Mouse (Mus musculus) kidney, adult 2 months (tissue): Measurements from ENCODE around the gene Sirt3. TPM values are rescaled to one million over a fixed set of nuclear protein-coding genes. Genes with fewer than 3 reads are reported as not detected.
A peak's percentile ranks its signal among the peaks of the same experiment; 100 is the strongest.

ENCODE experiments used
- DNase-seq: peaks from one replicate; pipeline ENCODE4 v3.0.0; 2021
- H3K27ac ChIP-seq: fragments of 200-500 bp; 2 replicates; pipeline ENCODE4 v1.5.1; 2012; ENCODE audit warnings: low read depth, low read length, control low read depth, inconsistent platforms; ENCODE audit not compliant: insufficient read depth
- H3K27me3 ChIP-seq: fragments of 200-500 bp; replicated peaks from 2 replicates; pipeline ENCODE4 v1.6.1; 2012; ENCODE audit warnings: mild to moderate bottlenecking, moderate library complexity, low read length, inconsistent platforms; ENCODE audit not compliant: control insufficient read depth, insufficient read depth
- H3K36me3 ChIP-seq: fragments of 200-500 bp; 2 replicates; pipeline ENCODE4 v1.6.1; 2012; ENCODE audit warnings: mild to moderate bottlenecking, moderate library complexity, low read length, inconsistent platforms; ENCODE audit not compliant: control insufficient read depth, insufficient read depth
- H3K4me1 ChIP-seq: fragments of 200-500 bp; 2 replicates; pipeline ENCODE4 v1.6.1; 2011; ENCODE audit warnings: low read length; ENCODE audit not compliant: control insufficient read depth, insufficient read depth
- H3K4me3 ChIP-seq: fragments of 200-500 bp; 2 replicates; pipeline ENCODE4 v1.5.1; 2011; ENCODE audit warnings: mild to moderate bottlenecking, low read depth, low read length, control low read depth; ENCODE audit not compliant: insufficient read depth
- CTCF ChIP-seq: fragments of 200-500 bp; conservative IDR thresholded peaks from 2 replicates; pipeline ENCODE4 v1.5.1; 2011; ENCODE audit warnings: low read depth, mild to moderate bottlenecking, control low read depth, low read length, moderate library complexity, mixed read lengths; ENCODE audit not compliant: insufficient read depth, insufficient read length
- POLR2A ChIP-seq: fragments of 200-500 bp; IDR thresholded peaks from one replicate; pipeline ENCODE4 v1.6.1; 2011; ENCODE audit warnings: low read depth, low read length, control low read depth
- WGBS: fragments of 180-500 bp; shearing (Covaris S2); methylation state at CpG from one replicate; pipeline ENCODE4 v1.1.7; 2018; 5-methylcytosine and 5-hydroxymethylcytosine counted together
- polyA plus RNA-seq: library from polyadenylated mRNA; depleted of rRNA; stranded (reverse); fragments of >200 nt; gene quantifications from 2 replicates; pipeline ENCODE4 v1.2.3, GENCODE M21; 2012

Gene Sirt3
- polyA plus RNA-seq, 1 experiment, result 155 TPM

DNA sequence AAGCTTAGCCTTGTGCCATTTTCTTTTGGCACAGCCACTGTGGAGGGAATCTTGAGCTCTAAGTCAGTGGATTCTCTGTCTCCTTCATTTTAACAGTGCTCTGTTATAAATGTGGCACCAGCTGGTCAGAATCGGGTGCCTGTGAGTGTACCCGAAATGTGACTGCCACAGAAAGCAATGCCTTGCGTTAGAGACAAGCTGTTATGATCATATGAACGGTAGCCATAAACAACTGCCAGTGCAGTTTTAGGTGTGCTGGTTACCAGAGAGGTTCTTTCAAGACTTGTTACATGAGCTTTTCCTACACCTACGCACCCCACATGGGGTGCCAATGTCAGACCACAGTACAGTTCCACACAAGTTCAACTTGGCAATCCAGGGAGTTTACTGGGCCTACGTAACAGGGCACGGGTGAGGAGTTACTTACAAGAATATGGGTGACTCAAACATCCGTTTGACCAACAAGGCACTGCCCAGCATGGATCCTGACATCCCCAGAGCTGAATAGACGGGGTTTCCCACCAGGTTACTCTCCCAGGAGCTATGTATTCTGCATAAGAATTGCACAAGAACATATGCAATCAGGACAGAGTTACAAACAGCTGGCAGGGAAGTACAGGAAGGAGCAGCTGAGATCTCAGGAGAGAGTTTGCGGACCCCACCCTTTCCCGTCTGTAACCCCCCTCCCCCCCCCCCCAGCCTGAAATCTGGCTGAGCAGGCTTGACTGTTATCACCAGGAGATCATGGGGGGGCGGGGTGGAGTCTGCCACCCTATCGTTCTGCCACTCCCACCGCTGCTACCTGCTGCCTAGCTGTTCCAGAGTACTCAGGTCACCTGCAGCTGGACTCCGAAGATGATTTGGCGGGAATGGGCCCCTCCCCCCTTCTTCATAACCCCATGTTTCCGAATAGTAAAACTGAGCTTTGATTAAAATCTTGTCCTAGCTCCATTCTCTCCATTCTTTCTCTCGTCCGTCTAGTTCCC is 41.1 kb downstream of the Sirt3 start:
- TF ChIP-seq CTCF (no peak), POLR2A (no peak)
- no peaks in the 10 kb centered on the region for H3K4me1 ChIP-seq
- 48% methylated on average over 19 of the region's 19 CpGs for WGBS
- no peak overlapping the region for H3K27ac ChIP-seq
- no peaks in the 10 kb centered on the region for H3K27me3 ChIP-seq
- H3K4me3 ChIP-seq, result no peak overlapping the region
- H3K36me3 ChIP-seq, result no peaks in the 10 kb centered on the region
- DNase-seq, result no peak

DNA sequence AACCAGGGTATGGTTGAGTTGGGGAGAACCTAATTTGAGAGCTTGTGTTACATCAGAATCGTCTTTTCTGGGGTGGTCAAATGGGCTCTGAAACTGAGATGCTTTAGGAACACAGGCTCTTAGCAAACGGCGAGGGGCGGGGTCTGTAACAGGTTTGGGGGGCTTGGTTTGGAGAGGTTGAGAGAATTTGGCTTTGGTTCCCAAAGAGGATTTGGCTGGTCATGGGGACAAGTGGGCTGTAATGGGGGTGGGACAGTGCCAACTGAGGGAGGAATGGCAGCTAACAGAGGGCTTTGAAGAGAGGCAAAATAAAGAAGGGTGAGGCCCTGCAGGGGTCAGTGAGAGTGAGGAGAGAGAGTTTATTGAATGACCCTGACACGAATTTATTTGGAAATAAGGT is 42.6 kb downstream of the Sirt3 start:
- DNase-seq, result no peak
- 54% methylated on average over 5 of the region's 5 CpGs for WGBS

DNA sequence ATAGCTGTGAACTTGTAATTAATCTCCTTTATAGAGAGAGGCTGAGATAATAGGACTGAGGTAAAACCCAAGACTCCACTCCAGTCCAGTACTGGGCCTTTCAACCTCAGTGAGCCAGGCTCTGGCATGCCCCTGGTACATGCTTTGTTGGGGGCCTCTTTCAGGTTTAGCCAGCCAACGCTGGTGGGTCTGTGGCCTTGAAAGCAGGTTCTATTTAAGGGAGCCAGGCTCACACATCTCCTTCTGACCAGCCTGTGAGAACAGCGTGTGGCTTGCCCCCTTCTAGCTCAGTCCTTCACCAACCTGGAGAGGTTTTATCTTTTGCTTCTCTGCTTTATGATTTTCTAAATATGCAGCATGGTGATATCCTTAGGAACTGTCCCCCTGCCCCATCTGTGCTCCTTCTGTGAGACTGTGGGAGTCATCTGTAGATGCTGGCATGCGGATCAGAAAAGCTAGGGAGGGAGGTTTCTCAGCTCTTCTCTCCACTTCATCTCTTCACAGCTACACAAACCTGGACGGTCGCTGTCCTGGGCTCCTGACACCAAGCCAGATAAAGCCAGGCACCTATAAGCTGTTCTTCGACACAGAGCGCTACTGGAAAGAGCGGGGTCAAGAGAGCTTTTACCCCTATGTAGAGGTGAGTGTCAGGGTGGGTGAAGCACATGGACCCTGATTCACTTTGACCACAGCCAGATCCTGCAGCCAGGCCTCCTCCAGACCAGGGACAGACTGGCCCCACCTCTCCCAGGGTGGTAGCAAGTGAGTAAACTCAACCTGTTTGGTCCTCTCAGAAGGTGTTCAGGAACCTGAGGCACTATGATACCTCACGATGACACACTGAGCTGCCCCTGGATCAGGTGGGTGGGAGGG is 45.6 kb downstream of the Sirt3 start:
- no peaks in the 10 kb centered on the region for H3K4me1 ChIP-seq
- H3K27ac ChIP-seq, result no peak overlapping the region
- no peak overlapping the region for H3K4me3 ChIP-seq
- TF ChIP-seq CTCF (no peak), POLR2A (no peak)
- H3K27me3 ChIP-seq, result no peaks in the 10 kb centered on the region
- no peak for DNase-seq
- no peaks in the 10 kb centered on the region for H3K36me3 ChIP-seq
- 81% methylated on average over 9 of the region's 9 CpGs for WGBS

More for the DNA sequence above, 42.6 kb downstream of the Sirt3 start:
- Histone ChIP-seq H3K4me3 (no peak overlapping the region), H3K36me3 (no peaks in the 10 kb centered on the region), H3K27ac (no peak overlapping the region), H3K27me3 (no peaks in the 10 kb centered on the region), H3K4me1 (no peaks in the 10 kb centered on the region)
- TF ChIP-seq CTCF (no peak), POLR2A (no peak)

- peaks cover 2% of the 10 kb centered on the region; the same call in 1 of the 2 replicates for H3K4me1 ChIP-seq
- H3K27ac ChIP-seq, result no peak overlapping the region
- no peaks in the 10 kb centered on the region for H3K36me3 ChIP-seq
- no peak for DNase-seq
- no peaks in the 10 kb centered on the region for H3K27me3 ChIP-seq
- WGBS, result 76% methylated on average over 2 of the region's 2 CpGs
- H3K4me3 ChIP-seq, result no peak overlapping the region
- no peak for TF ChIP-seq CTCF
- TF ChIP-seq POLR2A, result no peak
Observed at GRCm38 (mm10) chr7:140835758-140836087, 46.4 kb downstream of the Sirt3 start.

DNA sequence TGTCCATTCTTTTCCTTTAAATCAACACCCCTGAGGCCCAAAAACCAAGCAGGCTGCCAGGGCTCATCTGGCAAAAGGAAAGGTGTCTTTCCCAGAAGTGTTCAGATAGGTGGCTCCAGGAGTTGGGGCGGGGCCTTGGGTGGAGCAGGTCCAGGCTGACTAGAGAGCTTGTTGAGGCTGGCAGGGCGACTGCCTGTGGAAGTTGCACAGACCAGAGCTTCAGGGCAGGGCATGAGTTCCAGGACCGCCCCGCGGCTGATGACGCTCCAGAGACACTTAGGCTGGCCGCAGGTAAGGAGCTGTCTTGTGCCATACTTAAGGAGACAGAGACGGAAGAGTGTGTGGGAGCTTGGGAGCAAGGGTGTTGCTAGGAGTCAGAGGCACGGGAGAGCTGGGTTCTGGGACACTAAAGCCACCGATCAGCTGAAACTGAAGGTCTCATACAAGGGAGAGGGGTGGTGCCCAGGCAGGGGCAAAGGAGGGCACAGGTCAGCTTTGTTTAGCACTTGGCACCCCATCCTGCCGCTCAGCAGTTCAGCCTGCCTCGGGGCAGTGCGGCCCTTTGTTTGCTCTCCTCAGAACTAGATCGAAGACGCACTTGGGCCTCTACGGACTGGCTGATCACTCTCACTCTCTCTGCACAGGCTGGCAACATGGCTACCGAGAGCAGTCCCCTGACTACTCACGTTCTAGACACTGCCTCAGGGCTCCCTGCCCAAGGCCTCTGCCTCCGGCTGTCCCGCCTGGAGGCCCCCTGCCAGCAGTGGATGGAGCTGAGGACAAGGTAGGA is 46.9 kb downstream of the Sirt3 start, which contains the start of gene Urah:
TSS of gene Urah (plus strand) at position 51 of the 790 bp plus-strand sequence.
- peak; percentile 66 for DNase-seq
- no peak for TF ChIP-seq CTCF
- TF ChIP-seq POLR2A, result no peak
- H3K27ac ChIP-seq, result no peak within 1 kb of the TSS
- WGBS, result 63% methylated on average over 20 of the region's 20 CpGs
- no peaks in the 10 kb centered on the region for H3K36me3 ChIP-seq
- H3K4me3 ChIP-seq, result no peak within 1 kb of the TSS
- H3K4me1 ChIP-seq, result peaks cover 4% of the 10 kb centered on the region; the same call in 1 of the 2 replicates
- H3K27me3 ChIP-seq, result no peaks in the 10 kb centered on the region

DNA sequence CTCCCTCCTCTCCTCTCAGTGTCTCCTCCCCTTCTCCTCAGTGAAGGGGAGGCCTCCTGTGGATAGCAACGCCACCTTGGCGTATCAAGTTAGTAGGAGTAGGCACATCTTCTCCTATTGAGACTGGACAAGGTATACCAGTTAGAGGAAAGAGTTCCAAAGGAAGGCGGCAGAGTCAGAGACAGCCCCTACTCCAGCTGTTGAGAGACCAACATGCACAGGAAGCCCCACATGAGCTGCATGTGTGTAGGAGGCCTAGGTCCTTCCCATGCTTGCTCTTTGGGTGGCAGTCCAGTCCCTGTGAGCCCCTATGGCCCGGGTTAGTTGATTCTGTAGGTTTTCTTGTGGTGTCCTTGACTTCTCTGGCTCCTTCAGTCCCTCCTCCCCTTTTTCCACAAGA is 48.8 kb downstream of the Sirt3 start:
- Histone ChIP-seq H3K4me1 (peaks cover 4% of the 10 kb centered on the region; the same call in 1 of the 2 replicates), H3K27ac (no peak overlapping the region), H3K4me3 (no peak overlapping the region), H3K36me3 (no peaks in the 10 kb centered on the region), H3K27me3 (no peaks in the 10 kb centered on the region)
- TF ChIP-seq CTCF (no peak), POLR2A (no peak)
- 81% methylated on average over 4 of the region's 4 CpGs for WGBS
- no peak for DNase-seq
